Mouse (Mus musculus): ENCODE data around the gene Ccdc174.

The Ccdc174 gene

DNA sequence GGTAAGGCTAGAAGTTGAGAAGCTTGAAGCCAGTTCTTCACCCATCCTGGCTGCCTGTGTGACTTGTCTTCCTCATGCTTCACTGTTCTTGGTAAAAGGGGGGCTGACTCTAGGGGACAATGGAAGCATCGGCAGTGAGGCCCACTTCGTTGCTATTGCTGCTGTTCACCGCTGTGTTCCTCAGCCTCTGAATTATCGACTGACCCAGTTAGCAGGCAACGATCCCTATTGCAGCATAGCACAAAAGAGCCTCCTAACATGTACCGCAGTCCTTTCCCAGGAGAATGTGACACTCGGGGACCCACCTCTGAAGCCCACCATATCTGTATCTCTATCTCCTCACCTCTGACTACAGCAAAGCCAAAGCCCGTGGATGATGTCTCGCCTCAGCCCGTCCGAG, 39.9 kb downstream of the Ccdc174 start:
- no peak for DNase-seq (ENCODE audit: low spot score in 2 of 2)

- no peak for DNase-seq (ENCODE audit: low spot score in 2 of 2)
Observed at GRCm38 (mm10) chr6:91931231-91931630, 53.4 kb downstream of the Ccdc174 start.

DNA sequence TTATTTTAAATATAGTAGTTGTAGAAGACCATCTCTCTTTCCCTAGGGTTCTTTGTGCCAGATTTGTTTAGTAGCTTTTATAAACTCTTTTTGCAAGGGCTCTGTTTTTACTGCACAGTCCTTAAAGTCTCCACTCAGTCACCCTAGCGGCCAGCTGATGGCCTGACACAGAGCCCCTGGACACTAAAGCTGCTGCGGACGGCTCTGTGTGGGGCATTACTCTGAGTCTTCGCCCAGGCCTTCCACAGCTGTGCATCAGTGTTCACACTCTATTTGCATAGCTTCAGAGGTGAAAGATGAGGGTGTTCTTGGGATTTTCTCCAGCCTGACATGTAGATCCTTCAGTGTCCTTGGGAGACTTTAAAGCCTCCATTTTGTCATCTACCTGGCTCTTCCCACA, 60.6 kb downstream of the Ccdc174 start:
- no peak for DNase-seq (ENCODE audit: low spot score in 2 of 2)

- DNase-seq (ENCODE audit: low spot score in 2 of 2) = no peak
Observed at GRCm38 (mm10) chr6:91948426-91948825, 70.6 kb downstream of the Ccdc174 start.

Data from spleen, postnatal 4 days (tissue).